Mouse (Mus musculus) midbrain, postnatal 0 days (tissue): ENCODE measurements around the gene Eif4g3. TPM values are rescaled to one million over a fixed set of nuclear protein-coding genes. Genes with fewer than 3 reads are reported as not detected.

Experiments used
- ATAC-seq: fragments of 200-750 bp; cut with Nextera tagmentation; 2 replicates; pipeline ENCODE4 v1.8.0; 2017; ENCODE audit warnings: moderate number of reproducible peaks, mild to moderate bottlenecking, moderate TSS enrichment, moderate library complexity; ENCODE audit not compliant: low FRiP score
- DNase-seq: peaks from one replicate; pipeline ENCODE4 v3.0.0-alpha.2; 2015; ENCODE audit warnings: low spot score
- H3K27ac ChIP-seq: fragments of 300-500 bp; sonication (generic); 2 replicates; pipeline ENCODE4 v1.5.1; 2014; ENCODE audit warnings: low read depth, mild to moderate bottlenecking, low read length, mixed read lengths
- H3K27me3 ChIP-seq: fragments of 300-500 bp; sonication (generic); 2 replicates; pipeline ENCODE4 v1.6.1; 2014; ENCODE audit warnings: low read length, control low read depth, mixed read lengths; ENCODE audit not compliant: insufficient read depth
- H3K36me3 ChIP-seq: fragments of 300-500 bp; sonication (generic); 2 replicates; pipeline ENCODE4 v1.6.1; 2014; ENCODE audit warnings: low read length, control low read depth, mixed read lengths; ENCODE audit not compliant: insufficient read depth
- H3K4me1 ChIP-seq: fragments of 300-500 bp; sonication (generic); 2 replicates; pipeline ENCODE4 v1.6.1; 2014; ENCODE audit warnings: mild to moderate bottlenecking, control low read depth, antibody characterized with exemption, low read length, mixed read lengths; ENCODE audit not compliant: insufficient read depth
- H3K4me2 ChIP-seq: fragments of 300-500 bp; sonication (generic); 2 replicates; pipeline ENCODE4 v1.6.1; 2014; ENCODE audit warnings: low read depth, mild to moderate bottlenecking, low read length, mixed read lengths; ENCODE audit not compliant: poor library complexity, severe bottlenecking
- H3K4me3 ChIP-seq: fragments of 300-500 bp; sonication (generic); 2 replicates; pipeline ENCODE4 v1.5.1; 2014; ENCODE audit warnings: low read depth, mild to moderate bottlenecking, low read length, moderate library complexity
- H3K9ac ChIP-seq: fragments of 300-500 bp; sonication (generic); replicated peaks from 2 replicates; pipeline ENCODE4 v1.6.1; 2014; ENCODE audit warnings: mild to moderate bottlenecking, low read length, moderate library complexity, mixed read lengths; ENCODE audit not compliant: poor library complexity, severe bottlenecking
- H3K9me3 ChIP-seq: fragments of 300-500 bp; sonication (generic); 2 replicates; pipeline ENCODE4 v1.6.1; 2016; ENCODE audit warnings: low read length, control low read depth
- CTCF ChIP-seq: IDR thresholded peaks from 2 replicates; pipeline ENCODE4 v1.5.1; 2016; ENCODE audit warnings: antibody characterized with exemption, mild to moderate bottlenecking
- WGBS: fragments of 180-500 bp; shearing (Covaris S2); extraction: QIAGEN DNeasy Blood & Tissue Kit; methylation state at CpG from one replicate; pipeline ENCODE4 v1.1.7; 2014; 5-methylcytosine and 5-hydroxymethylcytosine counted together
- polyA plus RNA-seq: library from polyadenylated mRNA; unstranded; fragments of >200 nt; fragmentation: Nextera tagmentation; extraction: Ambion mirVana; gene quantifications from 2 replicates; pipeline ENCODE4 v1.2.1, GENCODE M21; 2015
- total RNA-seq: library from RNA; depleted of rRNA; stranded (reverse); fragments of >200 nt; gene quantifications from 2 replicates; pipeline ENCODE4 v1.2.3, GENCODE M21; 2014

The Eif4g3 gene
- total and polyA plus RNA-seq, 2 experiments from 2014 or later: 42.4 to 92.2 TPM

DNA sequence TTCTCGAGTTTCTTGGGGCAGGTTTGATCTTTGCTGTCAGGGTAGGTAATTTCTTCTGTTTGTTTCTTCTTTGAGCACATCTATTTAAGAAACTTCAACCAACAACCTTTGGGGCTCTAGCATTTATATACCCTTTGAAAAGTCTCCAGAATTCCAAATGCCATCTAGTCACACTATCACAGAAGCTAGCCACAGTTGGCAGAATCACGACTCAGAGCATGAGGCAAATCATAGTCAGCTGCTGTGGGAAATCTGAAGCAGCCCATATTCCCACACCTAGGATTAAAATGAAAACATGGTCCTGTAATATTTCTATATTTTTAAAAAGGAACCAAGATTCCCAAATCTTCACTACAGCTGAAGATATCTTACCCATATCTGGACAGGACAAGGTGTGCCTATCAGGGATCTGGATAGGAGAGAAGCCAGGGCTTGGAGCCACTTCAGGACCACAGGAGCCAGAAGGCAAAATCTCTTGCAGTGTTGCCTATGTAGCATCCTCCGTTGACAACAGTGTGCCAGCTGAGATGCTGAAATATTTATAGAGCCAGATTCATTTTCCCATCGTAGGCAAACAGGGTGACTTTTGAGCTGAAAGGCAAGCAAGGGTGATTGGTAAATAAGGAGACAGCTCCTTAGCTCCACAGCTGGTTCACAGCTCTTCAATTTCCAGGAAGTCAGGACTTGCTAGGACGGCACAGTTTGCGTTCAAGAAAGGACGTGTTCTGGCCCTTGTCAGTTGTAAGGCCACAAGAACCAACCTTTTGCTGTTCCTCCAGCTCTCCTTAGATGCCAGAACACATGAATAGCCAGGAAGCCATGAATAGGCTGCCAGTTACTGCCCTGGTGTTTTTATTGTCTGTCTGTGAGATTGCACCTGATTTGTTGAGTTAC is 70.8 kb downstream of the Eif4g3 start:
- no peak for DNase-seq
- no peak for TF ChIP-seq CTCF
- WGBS: 72% methylated on average over 7 of the region's 7 CpGs
- Histone ChIP-seq H3K27me3 (no peaks in the 10 kb centered on the region), H3K9ac (no peak overlapping the region), H3K9me3 (no peaks in the 10 kb centered on the region), H3K4me1 (no peaks in the 10 kb centered on the region), H3K27ac (peak overlapping the region; percentile 26; the same call in 1 of the 2 replicates), H3K4me3 (no peak overlapping the region), H3K36me3 (0 out of 2 replicates have a peak, but pooled peaks cover 2% of the 10 kb centered on the region), H3K4me2 (no peak overlapping the region)
- no peak for ATAC-seq

DNA sequence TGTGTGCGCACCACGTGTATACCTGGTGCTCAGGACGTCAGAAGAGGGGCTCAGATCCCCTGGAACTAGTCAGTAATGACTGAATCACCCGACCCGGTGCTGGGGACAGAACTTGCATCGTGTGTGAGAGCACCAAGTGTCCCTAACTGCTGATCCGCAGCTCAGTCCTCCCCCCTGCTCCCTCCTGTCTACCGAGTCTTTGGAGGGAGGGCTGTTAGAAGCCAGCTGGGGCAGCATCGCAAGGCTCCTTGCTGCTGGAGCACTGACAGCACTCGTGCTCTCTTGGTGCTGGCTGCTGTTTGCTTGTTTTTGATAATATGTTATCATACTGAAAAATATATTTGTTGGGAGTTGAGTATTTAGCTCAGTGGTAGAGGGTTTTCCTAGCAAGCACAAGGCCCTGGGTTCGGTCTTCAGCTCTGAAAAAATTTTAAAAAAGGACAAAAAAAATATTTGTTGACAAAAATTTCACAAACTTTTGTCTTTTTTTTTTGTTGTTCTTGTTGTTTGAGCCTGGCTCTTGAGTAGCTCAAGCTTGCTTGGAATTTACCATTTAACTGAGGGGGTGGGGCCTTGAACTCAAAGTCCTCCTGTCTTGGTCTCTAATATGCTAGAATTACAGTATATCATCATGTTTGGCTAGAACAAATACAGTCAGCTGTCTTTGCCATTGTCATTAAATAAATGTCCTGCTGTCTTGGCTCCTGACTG is 72.2 kb downstream of the Eif4g3 start:
- Histone ChIP-seq H3K27ac (no peak overlapping the region), H3K9ac (no peak overlapping the region), H3K36me3 (0 out of 2 replicates have a peak, but pooled peaks cover 2% of the 10 kb centered on the region), H3K27me3 (no peaks in the 10 kb centered on the region), H3K9me3 (no peaks in the 10 kb centered on the region), H3K4me3 (no peak overlapping the region), H3K4me1 (no peaks in the 10 kb centered on the region), H3K4me2 (no peak overlapping the region)
- WGBS: 82% methylated on average over 11 of the region's 11 CpGs
- no peak for DNase-seq
- ATAC-seq: no peak
- TF ChIP-seq CTCF: no peak

GRCm38 (mm10) chr4:138065593-138066169 is 72.9 kb downstream of the Eif4g3 start:
- H3K27me3 ChIP-seq: no peaks in the 10 kb centered on the region
- ATAC-seq (no peak), DNase-seq (no peak)
- H3K9ac ChIP-seq: no peak overlapping the region
- H3K4me2 ChIP-seq: no peak overlapping the region
- no peak overlapping the region for H3K4me3 ChIP-seq
- no peak overlapping the region for H3K27ac ChIP-seq
- H3K9me3 ChIP-seq: no peaks in the 10 kb centered on the region
- TF ChIP-seq CTCF: no peak
- 83% methylated on average over 4 of the region's 4 CpGs for WGBS
- H3K36me3 ChIP-seq: 0 out of 2 replicates have a peak, but pooled peaks cover 5% of the 10 kb centered on the region
- no peaks in the 10 kb centered on the region for H3K4me1 ChIP-seq

DNA sequence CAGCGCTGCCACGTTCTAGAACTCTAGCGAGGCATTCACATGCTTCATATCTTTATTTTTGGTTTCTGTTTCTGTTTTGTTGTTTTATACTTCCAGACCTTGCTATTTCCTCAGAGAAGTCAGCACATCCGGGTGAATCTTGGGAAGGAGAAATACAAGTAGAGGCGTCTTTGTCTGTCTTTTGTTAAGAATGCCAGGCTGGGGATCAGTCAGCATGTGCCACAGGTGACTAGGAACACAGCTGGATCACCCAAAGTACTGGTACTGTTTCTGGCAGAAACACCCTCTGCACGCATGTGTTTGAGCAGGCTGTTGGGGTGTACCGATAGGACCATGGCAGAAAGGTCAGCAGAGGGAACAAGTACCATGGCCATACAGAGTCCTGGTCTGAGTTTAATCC is 73.6 kb downstream of the Eif4g3 start:
- H3K4me2 ChIP-seq: no peak overlapping the region
- ATAC-seq: no peak
- TF ChIP-seq CTCF: no peak

GRCm38 (mm10) chr4:138067858-138068257 is 75.0 kb downstream of the Eif4g3 start:
- no peaks in the 10 kb centered on the region for H3K4me1 ChIP-seq
- 0 out of 2 replicates have a peak, but pooled peaks cover 5% of the 10 kb centered on the region for H3K36me3 ChIP-seq
- H3K9me3 ChIP-seq: no peaks in the 10 kb centered on the region
- DNase-seq (no peak), ATAC-seq (no peak)
- 84% methylated on average over 3 of the region's 3 CpGs for WGBS
- H3K4me2 ChIP-seq: no peak overlapping the region
- no peaks in the 10 kb centered on the region for H3K27me3 ChIP-seq
- no peak overlapping the region for H3K4me3 ChIP-seq
- H3K9ac ChIP-seq: no peak overlapping the region
- TF ChIP-seq CTCF: no peak
- no peak overlapping the region for H3K27ac ChIP-seq

More for the DNA sequence above, 73.6 kb downstream of the Eif4g3 start:
- no peak for DNase-seq
- Histone ChIP-seq H3K9ac (no peak overlapping the region), H3K9me3 (no peaks in the 10 kb centered on the region), H3K27ac (no peak overlapping the region), H3K36me3 (0 out of 2 replicates have a peak, but pooled peaks cover 5% of the 10 kb centered on the region), H3K4me3 (no peak overlapping the region), H3K4me1 (no peaks in the 10 kb centered on the region), H3K27me3 (no peaks in the 10 kb centered on the region)
- WGBS: 88% methylated on average over 7 of the region's 7 CpGs
